8 mouse cellular contexts compared by ENCODE assay signal in genomic region chrX:143448636-143449346, GRCm38 (mm10). TPM values are rescaled to one million over a fixed set of nuclear protein-coding genes. Genes with fewer than 3 reads are reported as not detected.
DNase-seq lines count a peak whose midpoint lies in the region; ATAC-seq and TF ChIP-seq lines count a peak whose summit lies in the region.
"Had no signal": no experiment of that assay in that cellular context is flagged by ENCODE, and none has a peak within 500 bp of the region (broad histone marks: within the 10 kb centered on the region; RNA-seq: fewer than 3 reads in every experiment).

No protein-coding gene starts in this region.

- H3K9me3 ChIP-seq in hindbrain, embryonic 14.5 days (ENCODE audit: control insufficient read depth, low read length) = no peaks in the 10 kb centered on the region
- no peaks in the 10 kb centered on the region for H3K9me3 ChIP-seq in hindbrain, embryonic 16.5 days (ENCODE audit: control insufficient read depth, low read length)
- H3K9me3 ChIP-seq in lung, embryonic 14.5 days (ENCODE audit: low read depth, low read length) = no peaks in the 10 kb centered on the region

- no peak overlapping the region for H3K4me3 ChIP-seq in hindbrain, embryonic 14.5 days (replicated peaks; ENCODE audit: low read length)
- no peak overlapping the region for H3K4me3 ChIP-seq in hindbrain, embryonic 16.5 days (ENCODE audit: low read length)
- no peak overlapping the region for H3K4me3 ChIP-seq in lung, embryonic 14.5 days (ENCODE audit: low read depth, low read length)

- H3K27me3 ChIP-seq in hindbrain, embryonic 14.5 days (ENCODE audit: control insufficient read depth, insufficient read depth, low read length) = 0 out of 2 replicates have a peak, but pooled peaks cover 4% of the 10 kb centered on the region
- H3K27me3 ChIP-seq in hindbrain, embryonic 16.5 days (replicated peaks; ENCODE audit: control insufficient read depth, insufficient read depth, low read length) = peaks cover 2% of the 10 kb centered on the region; the same call in 1 of the 2 replicates
- H3K27me3 ChIP-seq in lung, embryonic 14.5 days (ENCODE audit: insufficient read depth, low read length) = no peaks in the 10 kb centered on the region

- peak; percentile 59 for TF ChIP-seq CTCF in lung, embryonic 14.5 days (IDR thresholded peaks at IDR 0.05; ENCODE audit: low read depth)

- H3K4me1 ChIP-seq in hindbrain, embryonic 14.5 days (replicated peaks; ENCODE audit: control insufficient read depth, insufficient read depth, low read length) = no peaks in the 10 kb centered on the region
- no peaks in the 10 kb centered on the region for H3K4me1 ChIP-seq in hindbrain, embryonic 16.5 days (ENCODE audit: control insufficient read depth, insufficient read depth, low read depth, low read length)
- H3K4me1 ChIP-seq in lung, embryonic 14.5 days (ENCODE audit: insufficient read depth) = no peaks in the 10 kb centered on the region

- no peak overlapping the region for H3K9ac ChIP-seq in hindbrain, embryonic 14.5 days
- no peak overlapping the region for H3K9ac ChIP-seq in hindbrain, embryonic 16.5 days (ENCODE audit: low read depth, low read length)
- H3K9ac ChIP-seq in lung, embryonic 14.5 days = no peak overlapping the region

- 61% methylated on average over 7 of the region's 7 CpGs for WGBS in hindbrain, embryonic 14.5 days
- 55% methylated on average over 7 of the region's 7 CpGs for WGBS in hindbrain, embryonic 16.5 days
- 55% methylated on average over 7 of the region's 7 CpGs for whole genome bisulfite sequencing in lung, embryonic 14.5 days

- no peak overlapping the region for H3K27ac ChIP-seq in hindbrain, embryonic 14.5 days
- H3K27ac ChIP-seq in hindbrain, embryonic 16.5 days (ENCODE audit: low read depth, low read length) = no peak overlapping the region
- no peak overlapping the region for H3K27ac ChIP-seq in lung, embryonic 14.5 days (ENCODE audit: low read depth)

- DNase-seq in hindbrain, embryonic 14.5 days (ENCODE audit: low spot score) = peak; percentile 61
- DNase-seq in lung, embryonic 14.5 days = peak; percentile 55
- no peak for DNase-seq in lung, postnatal 25 days (ENCODE audit: low spot score)
- peak; percentile 24 for DNase-seq in brain, adult 2 months (ENCODE audit: low read depth, low spot score)
- no peak for DNase-seq in adrenal gland, adult 8-10 months

- H3K4me2 ChIP-seq in hindbrain, embryonic 14.5 days (replicated peaks) = no peak overlapping the region
- H3K4me2 ChIP-seq in hindbrain, embryonic 16.5 days (ENCODE audit: low read length) = no peak overlapping the region
- no peak overlapping the region for H3K4me2 ChIP-seq in lung, embryonic 14.5 days
- H3K4me2 ChIP-seq: heart, embryonic 11.5 days had no signal

- ATAC-seq in hindbrain, embryonic 14.5 days (ENCODE audit: low FRiP score) = no peak
- ATAC-seq in hindbrain, embryonic 16.5 days = no peak
- no peak for ATAC-seq in lung, embryonic 14.5 days (ENCODE audit: insufficient read depth)
- ATAC-seq in megakaryocyte progenitor cell, adult 5-6 weeks (replicated peaks; ENCODE audit: poor library complexity) = peak; percentile 73

- H3K36me3 ChIP-seq in hindbrain, embryonic 14.5 days (replicated peaks; ENCODE audit: control insufficient read depth, insufficient read depth) = no peaks in the 10 kb centered on the region
- no peaks in the 10 kb centered on the region for H3K36me3 ChIP-seq in hindbrain, embryonic 16.5 days (ENCODE audit: control insufficient read depth, insufficient read depth, low read length)
- no peaks in the 10 kb centered on the region for H3K36me3 ChIP-seq in lung, embryonic 14.5 days (ENCODE audit: insufficient read depth)

RNA-seq across cellular contexts. Expression of gene Chrdl1, which starts 54.7 kb away (rescaled TPM):
- 3.1 and 4.3 TPM in 2 replicates for polyA plus RNA-seq in hindbrain, embryonic 14.5 days (2014; fragmentation: Nextera tagmentation; extraction: Ambion mirVana)
- polyA plus RNA-seq in hindbrain, embryonic 16.5 days (2015; fragmentation: Nextera tagmentation; extraction: Ambion mirVana) = 2.4 and 2.8 TPM in 2 replicates
- polyA plus RNA-seq in lung, embryonic 14.5 days (2014; fragmentation: Nextera tagmentation; extraction: Ambion mirVana) = 2.2 and 3.4 TPM in 2 replicates
- total RNA-seq in megakaryocyte progenitor cell, adult 5-6 weeks (2015) = 0.02 TPM in 1 of 2 replicates, not detected in the other
- not detected in 2 replicates for total RNA-seq in megakaryocyte progenitor cell, adult 5-6 weeks (2017)
- 1 to 10 TPM; 1.8 to 4.6 (median 2.8) TPM for total RNA-seq in adrenal gland, adult 8-10 months (2022)

Comparison
In these comparisons a context has a peak if more than half of its experiments do, and no peak if none do; other contexts are left out.
1. DNase-seq: peak in hindbrain, embryonic 14.5 days (single experiment), lung, embryonic 14.5 days (single experiment) and brain, adult 2 months (single experiment); none in lung, postnatal 25 days (single experiment) and adrenal gland, adult 8-10 months (single experiment).